Mouse (Mus musculus) small intestine, adult 2 months (tissue): Measurements from ENCODE around the gene Sufu. TPM values are rescaled to one million over a fixed set of nuclear protein-coding genes. Genes with fewer than 3 reads are reported as not detected.

Experiments used
- H3K27ac ChIP-seq: fragments of 200-500 bp; 2 replicates; pipeline ENCODE4 v1.5.1; 2012; ENCODE audit warnings: low read depth, low read length, control low read depth, inconsistent platforms; ENCODE audit not compliant: insufficient read depth
- H3K27me3 ChIP-seq: fragments of 200-500 bp; 2 replicates; pipeline ENCODE4 v1.6.1; 2012; ENCODE audit warnings: mild to moderate bottlenecking, moderate library complexity, low read length, inconsistent platforms; ENCODE audit not compliant: control insufficient read depth, insufficient read depth
- H3K36me3 ChIP-seq: fragments of 200-500 bp; 2 replicates; pipeline ENCODE4 v1.6.1; 2012; ENCODE audit warnings: mild to moderate bottlenecking, low read length, control low read depth, inconsistent platforms; ENCODE audit not compliant: control insufficient read depth, insufficient read depth
- H3K4me1 ChIP-seq: fragments of 200-500 bp; 2 replicates; pipeline ENCODE4 v1.6.1; 2012; ENCODE audit warnings: low read length, inconsistent platforms, mixed read lengths; ENCODE audit not compliant: control insufficient read depth, insufficient read depth, insufficient read length
- H3K4me3 ChIP-seq: fragments of 200-500 bp; 2 replicates; pipeline ENCODE4 v1.5.1; 2012; ENCODE audit warnings: low read depth, mild to moderate bottlenecking, control low read depth, inconsistent platforms, low read length, moderate library complexity
- CTCF ChIP-seq: fragments of 200-500 bp; IDR thresholded peaks from 2 replicates; pipeline ENCODE4 v1.5.1; 2012; ENCODE audit warnings: low read depth, mild to moderate bottlenecking, control low read depth, inconsistent platforms, low read length, moderate library complexity, mixed read lengths; ENCODE audit not compliant: insufficient replicate concordance, insufficient read length; ENCODE audit errors: extremely low read depth
- POLR2A ChIP-seq: fragments of 200-500 bp; IDR thresholded peaks from 2 replicates; pipeline ENCODE4 v1.6.1; 2012; ENCODE audit warnings: low read depth, mild to moderate bottlenecking, control low read depth, inconsistent platforms, low read length, moderate library complexity
- WGBS: fragments of 180-500 bp; shearing (Covaris S2); methylation state at CpG from one replicate; pipeline ENCODE4 v1.1.7; 2018; 5-methylcytosine and 5-hydroxymethylcytosine counted together
- polyA plus RNA-seq: library from polyadenylated mRNA; depleted of rRNA; stranded (reverse); fragments of >200 nt; gene quantifications from 2 replicates; pipeline ENCODE4 v1.2.3, GENCODE M21; 2012

Sufu gene
- polyA plus RNA-seq, 1 experiment = 9.4 TPM

DNA sequence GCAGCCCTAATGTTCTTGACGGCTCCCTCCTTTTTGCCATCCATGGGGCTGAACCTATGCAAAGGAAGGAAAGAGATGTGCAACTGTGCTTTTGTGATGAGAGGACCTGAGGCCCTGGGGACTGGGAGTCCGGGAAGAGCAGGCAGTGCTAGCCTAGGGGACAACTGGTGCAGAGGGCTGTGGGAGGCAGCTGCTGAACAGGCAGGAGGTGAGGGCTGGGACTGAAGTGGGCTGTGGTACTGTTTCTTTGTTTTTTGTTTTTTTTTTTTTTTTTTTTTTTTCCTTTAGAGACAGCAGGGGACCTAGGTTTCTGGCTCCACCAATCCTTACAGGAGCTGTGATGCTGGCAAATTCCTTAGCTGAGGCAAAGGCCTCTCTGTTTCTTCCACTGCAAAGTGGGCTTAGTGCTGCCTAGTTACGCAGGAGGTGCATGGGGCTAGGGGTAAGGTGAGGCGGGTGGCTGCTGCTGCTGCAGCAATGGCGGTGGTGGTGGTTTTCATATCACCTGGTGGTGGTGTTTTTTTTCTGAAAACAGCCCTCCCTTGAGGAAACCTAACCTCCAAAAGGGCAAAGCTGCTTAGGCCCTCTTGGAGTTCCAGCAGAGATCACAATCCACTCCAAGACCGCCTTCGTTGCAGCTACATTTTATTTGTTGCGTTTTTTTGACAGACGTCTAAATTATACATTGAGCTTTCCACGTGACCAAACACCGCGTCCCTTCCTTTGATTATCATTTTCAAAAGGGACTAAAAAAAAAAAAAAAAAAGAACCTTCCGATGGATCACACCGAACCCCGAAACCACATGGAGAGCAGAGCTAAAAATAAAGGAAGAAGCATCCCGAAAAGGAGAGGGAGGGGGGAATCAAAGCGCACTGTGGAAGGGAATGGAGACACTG lies 131.2 kb downstream of the Sufu start:
- TF ChIP-seq CTCF = no peak
- TF ChIP-seq POLR2A = no peak
- WGBS = 74% methylated on average over 17 of the region's 17 CpGs
- Histone ChIP-seq H3K27ac (no peak overlapping the region), H3K36me3 (no peaks in the 10 kb centered on the region), H3K27me3 (no peaks in the 10 kb centered on the region), H3K4me3 (peak overlapping the region; percentile 19), H3K4me1 (peaks cover 38% of the 10 kb centered on the region)

DNA sequence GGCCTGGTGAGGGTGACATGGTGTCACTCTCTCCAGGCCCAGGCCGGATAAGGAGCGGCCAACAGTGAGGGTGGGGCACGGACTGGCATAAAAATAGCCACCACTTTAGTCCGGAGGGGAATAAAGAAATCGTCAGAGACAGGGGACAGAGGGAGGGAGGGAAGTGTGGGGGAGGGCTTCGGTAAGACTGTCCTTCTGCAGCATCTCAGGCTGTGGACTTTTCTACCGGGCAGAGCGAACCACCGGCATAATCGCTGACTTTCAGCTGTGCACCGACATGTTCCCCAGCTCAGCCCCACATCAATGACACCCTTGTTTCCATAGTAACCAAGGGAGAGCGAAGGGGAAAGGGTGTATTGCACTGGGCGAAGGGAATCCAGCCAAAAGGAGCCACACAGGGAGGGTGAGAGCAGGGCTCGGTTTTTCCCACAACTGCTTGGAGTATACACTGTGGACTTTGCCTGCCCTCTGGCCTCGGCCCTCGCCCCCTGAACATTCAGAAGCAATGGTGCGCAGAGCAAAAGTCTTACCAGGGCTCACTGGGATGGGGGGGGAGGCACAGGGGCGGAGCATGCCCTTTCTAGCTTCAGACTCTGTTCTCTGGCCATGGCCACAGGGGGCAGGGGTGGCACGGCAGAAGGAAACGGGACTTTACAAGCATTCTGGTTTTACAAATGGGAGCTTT lies 132.0 kb downstream of the Sufu start:
- TF ChIP-seq CTCF (no peak), POLR2A (no peak)
- H3K4me3 ChIP-seq = peak overlapping the region; percentile 19
- no peaks in the 10 kb centered on the region for H3K36me3 ChIP-seq
- H3K27ac ChIP-seq = no peak overlapping the region
- 7% methylated on average over 20 of the region's 20 CpGs for WGBS
- no peaks in the 10 kb centered on the region for H3K27me3 ChIP-seq
- peaks cover 37% of the 10 kb centered on the region for H3K4me1 ChIP-seq

DNA sequence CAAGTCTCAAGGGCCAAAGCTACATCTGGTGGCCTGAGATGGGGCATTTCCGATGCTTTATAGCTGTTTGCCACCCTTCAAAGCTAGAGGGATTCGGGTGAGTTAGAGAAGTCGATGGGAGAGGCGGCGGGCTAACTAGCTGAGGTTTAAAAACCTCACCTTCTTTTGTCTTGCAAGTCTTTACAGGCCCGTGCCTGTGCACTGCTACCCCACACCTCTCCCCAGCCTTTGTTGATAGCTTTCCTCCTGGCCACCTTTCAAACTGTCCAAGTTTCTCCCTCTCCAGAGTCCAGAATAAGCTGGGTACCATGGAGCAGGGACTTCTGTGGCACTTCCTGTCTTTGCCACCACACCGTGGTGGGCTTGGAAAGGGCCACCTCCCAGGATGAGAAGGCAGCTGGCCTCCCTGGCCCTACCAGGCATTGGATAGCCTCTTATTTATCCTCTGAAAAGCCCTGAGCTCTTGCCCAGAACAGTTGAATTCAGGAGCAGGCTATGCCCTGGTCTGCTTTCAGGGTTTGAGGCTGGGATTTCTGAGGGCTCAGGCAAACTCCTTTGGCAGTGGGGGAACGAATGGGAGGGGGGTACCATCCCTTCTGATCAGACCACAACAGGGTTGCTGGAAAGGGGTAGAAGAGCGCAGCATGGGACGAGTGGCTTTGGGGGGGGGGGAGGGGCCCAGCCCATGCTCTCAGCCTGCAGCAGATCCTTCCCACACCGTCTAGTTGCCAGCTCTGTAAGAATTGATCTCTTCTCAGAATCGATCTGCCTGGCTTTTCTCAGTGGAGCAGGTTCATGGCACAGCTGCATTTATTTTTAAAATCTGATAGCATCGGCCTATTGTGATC lies 133.1 kb downstream of the Sufu start:
- WGBS = 69% methylated on average over 13 of the region's 13 CpGs
- no peak overlapping the region for H3K27ac ChIP-seq

DNA sequence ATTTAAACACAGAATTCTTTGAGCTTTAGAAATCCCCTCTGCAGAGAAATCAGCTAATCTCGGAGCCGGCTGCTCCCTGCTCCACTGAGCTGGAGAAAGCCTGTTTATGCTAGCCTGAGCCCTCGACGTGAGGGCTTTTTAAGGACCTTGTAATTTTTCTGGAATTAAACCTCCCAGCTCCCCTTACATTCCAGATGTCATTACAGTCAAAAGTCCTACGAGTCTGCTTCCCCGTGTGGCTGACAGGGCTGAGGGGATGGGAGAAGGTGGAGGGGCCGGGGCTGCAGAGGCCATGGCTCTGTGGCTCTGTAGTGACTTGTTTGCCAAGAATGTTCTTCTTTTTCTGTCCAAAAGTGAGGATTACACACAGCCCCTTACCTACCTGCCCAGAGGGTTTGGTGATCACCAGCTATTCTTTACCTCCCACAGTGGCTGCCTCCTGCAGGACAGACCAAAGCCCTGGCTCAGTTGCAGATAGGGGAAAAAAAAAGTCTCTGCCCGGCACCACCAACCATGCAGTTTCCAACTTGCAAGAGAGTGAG lies 133.8 kb downstream of the Sufu start:
- Histone ChIP-seq H3K4me3 (no peak overlapping the region), H3K36me3 (no peaks in the 10 kb centered on the region), H3K27ac (no peak overlapping the region), H3K4me1 (peaks cover 36% of the 10 kb centered on the region), H3K27me3 (no peaks in the 10 kb centered on the region)
- no peak for TF ChIP-seq CTCF
- TF ChIP-seq POLR2A = no peak
- 78% methylated on average over 8 of the region's 8 CpGs for WGBS

More for the DNA sequence above, 133.1 kb downstream of the Sufu start:
- Histone ChIP-seq H3K27me3 (no peaks in the 10 kb centered on the region), H3K4me3 (no peak overlapping the region), H3K4me1 (peaks cover 34% of the 10 kb centered on the region), H3K36me3 (no peaks in the 10 kb centered on the region)
- TF ChIP-seq CTCF (no peak), POLR2A (no peak)

DNA sequence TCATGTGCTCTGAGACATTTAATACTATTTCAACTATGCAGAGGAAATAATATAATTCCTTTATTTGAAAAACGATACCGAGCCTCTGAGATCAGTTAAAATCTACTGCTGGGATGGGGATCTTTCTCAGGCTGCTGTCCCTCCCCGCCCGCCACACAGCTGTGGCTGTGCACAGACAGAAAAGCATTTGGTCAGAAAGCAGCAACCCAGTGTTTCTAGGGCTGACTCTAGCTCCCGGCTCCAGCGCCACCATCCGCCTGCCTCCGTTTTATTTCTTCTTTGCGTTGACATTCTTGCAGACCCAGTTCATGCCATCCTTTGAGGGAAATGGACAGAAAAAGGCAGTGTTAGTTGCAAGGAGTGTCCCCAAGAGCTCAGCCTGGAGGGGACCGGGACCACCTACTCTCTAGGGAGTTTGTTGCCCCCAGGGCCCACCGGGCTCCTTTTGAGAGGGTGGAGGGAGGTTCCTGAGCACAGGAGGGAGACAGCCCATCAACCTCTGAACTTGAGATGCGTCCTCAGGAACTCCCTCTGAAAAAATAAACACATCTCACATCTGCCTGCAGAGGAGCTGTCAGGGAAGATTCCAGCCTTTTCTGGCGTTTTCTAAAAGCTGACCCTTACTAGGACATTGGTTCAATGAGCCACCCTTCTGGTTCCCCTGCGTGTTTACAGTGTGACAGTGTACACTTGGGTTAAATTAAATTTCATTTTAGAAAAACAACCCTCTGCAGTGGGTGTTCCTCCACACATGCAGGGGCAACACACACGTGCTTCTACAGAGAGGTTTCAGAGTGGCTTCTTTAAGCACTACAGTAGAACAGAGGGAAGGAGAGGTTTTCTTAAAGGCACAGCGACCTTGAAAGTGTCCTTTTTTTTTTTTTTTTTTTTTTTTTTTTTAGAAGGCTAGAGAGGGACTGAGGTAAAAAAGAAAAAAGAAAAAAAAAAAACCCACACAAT lies 134.7 kb downstream of the Sufu start:
- Histone ChIP-seq H3K36me3 (no peaks in the 10 kb centered on the region), H3K4me3 (no peak overlapping the region), H3K4me1 (peaks cover 36% of the 10 kb centered on the region), H3K27ac (no peak overlapping the region), H3K27me3 (no peaks in the 10 kb centered on the region)
- TF ChIP-seq POLR2A = no peak
- TF ChIP-seq CTCF = no peak
- WGBS = 54% methylated on average over 16 of the region's 16 CpGs
